Mouse (Mus musculus) neural tube, embryonic 10.5 days (tissue): ENCODE data around the gene Ifi205.

Source experiments
- DNase-seq: peaks from one replicate; pipeline ENCODE4 v3.0.0-alpha.2; 2017; ENCODE audit warnings: low spot score; ENCODE audit errors: extremely low spot score

Ifi205 gene

GRCm38 (mm10) chr1:173973111-173973510 lies 58.5 kb downstream of the Ifi205 start:
- no peak for DNase-seq
